Mouse (Mus musculus) embryonic facial prominence, embryonic 15.5 days (tissue): ENCODE data around the gene Pank2. TPM values are rescaled to one million over a fixed set of nuclear protein-coding genes. Genes with fewer than 3 reads are reported as not detected.

Source experiments
- ATAC-seq: fragments of 200-750 bp; cut with Nextera tagmentation; 2 replicates; pipeline ENCODE4 v1.8.0; 2017; ENCODE audit warnings: low read depth, moderate TSS enrichment; ENCODE audit not compliant: insufficient number of reproducible peaks, low FRiP score, low TSS enrichment
- H3K27ac ChIP-seq: fragments of 300-500 bp; sonication (generic); replicated peaks from 2 replicates; pipeline ENCODE4 v1.5.1; 2015; ENCODE audit warnings: mild to moderate bottlenecking, inconsistent platforms
- H3K27me3 ChIP-seq: fragments of 300-500 bp; sonication (generic); 2 replicates; pipeline ENCODE4 v1.6.1; 2015; ENCODE audit warnings: inconsistent platforms
- H3K36me3 ChIP-seq: fragments of 300-500 bp; sonication (generic); 2 replicates; pipeline ENCODE4 v1.6.1; 2015; ENCODE audit warnings: mild to moderate bottlenecking, inconsistent platforms
- H3K4me1 ChIP-seq: fragments of 300-500 bp; sonication (generic); 2 replicates; pipeline ENCODE4 v1.6.1; 2015; ENCODE audit warnings: inconsistent platforms
- H3K4me2 ChIP-seq: fragments of 300-500 bp; sonication (generic); replicated peaks from 2 replicates; pipeline ENCODE4 v1.6.1; 2015; ENCODE audit warnings: mild to moderate bottlenecking, inconsistent platforms
- H3K4me3 ChIP-seq: fragments of 300-500 bp; sonication (generic); replicated peaks from 2 replicates; pipeline ENCODE4 v1.5.1; 2015; ENCODE audit warnings: mild to moderate bottlenecking, inconsistent platforms
- H3K9ac ChIP-seq: fragments of 300-500 bp; sonication (generic); 2 replicates; pipeline ENCODE4 v1.6.1; 2015; ENCODE audit warnings: inconsistent platforms
- H3K9me3 ChIP-seq: fragments of 300-500 bp; sonication (generic); replicated peaks from 2 replicates; pipeline ENCODE4 v1.6.1; 2016; ENCODE audit warnings: inconsistent platforms
- WGBS: fragments of 180-500 bp; shearing (Covaris S2); methylation state at CpG from one replicate; pipeline ENCODE4 v1.1.7; 2015; 5-methylcytosine and 5-hydroxymethylcytosine counted together
- microRNA-seq: library from miRNA; unstranded; fragments of <30 nt; microRNA quantifications from one replicate; pipeline ENCODE4, GENCODE M21; 2016; ENCODE audit warnings: borderline number of aligned reads
- polyA plus RNA-seq: library from polyadenylated mRNA; unstranded; fragments of >200 nt; fragmentation: Nextera tagmentation; extraction: Ambion mirVana; gene quantifications from 2 replicates; pipeline ENCODE4 v1.2.1, GENCODE M21; 2015

Gene Pank2
- polyA plus RNA-seq, 1 experiment from 2014 or later, result 34.7 TPM

- H3K27me3 ChIP-seq, result no peaks in the 10 kb centered on the region
- H3K4me3 ChIP-seq, result no peak overlapping the region
- no peaks in the 10 kb centered on the region for H3K9me3 ChIP-seq
- H3K36me3 ChIP-seq, result no peaks in the 10 kb centered on the region
- H3K4me2 ChIP-seq, result no peak overlapping the region
- no peak overlapping the region for H3K27ac ChIP-seq
- no peak overlapping the region for H3K9ac ChIP-seq
- H3K4me1 ChIP-seq, result no peaks in the 10 kb centered on the region
- WGBS, result 97% methylated on average over 1 of the region's 1 CpGs
- ATAC-seq, result no peak
Measured at GRCm38 (mm10) chr2:131328981-131329380, 66.7 kb downstream of the Pank2 start.

DNA sequence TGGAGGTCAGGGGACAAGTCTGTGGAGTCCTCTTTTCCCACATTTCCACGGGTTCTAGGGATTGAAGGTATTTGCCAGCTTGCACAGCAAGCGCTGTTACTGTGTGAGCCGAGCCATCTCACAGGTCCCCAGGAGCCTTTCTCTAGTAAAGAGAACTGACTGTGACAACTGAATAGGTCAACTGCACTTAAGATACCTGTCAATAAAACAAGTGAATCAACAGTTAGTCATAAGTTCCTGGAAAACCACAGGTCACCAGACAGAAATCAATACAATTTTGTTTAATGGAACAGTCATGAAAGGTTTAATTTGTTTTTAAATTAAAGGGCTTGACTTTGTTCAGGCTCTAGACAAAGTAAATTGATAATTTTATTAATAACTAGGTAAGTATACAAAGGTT is 68.3 kb downstream of the Pank2 start:
- WGBS, result 84% methylated on average over 3 of the region's 3 CpGs
- Histone ChIP-seq H3K9me3 (no peaks in the 10 kb centered on the region), H3K4me1 (no peaks in the 10 kb centered on the region), H3K27ac (no peak overlapping the region), H3K9ac (no peak overlapping the region), H3K4me2 (no peak overlapping the region), H3K27me3 (no peaks in the 10 kb centered on the region), H3K36me3 (no peaks in the 10 kb centered on the region), H3K4me3 (no peak overlapping the region)
- no peak for ATAC-seq

- Histone ChIP-seq H3K4me3 (no peak overlapping the region), H3K27me3 (no peaks in the 10 kb centered on the region)
Measured at GRCm38 (mm10) chr2:131337602-131338001, 75.3 kb downstream of the Pank2 start.

DNA sequence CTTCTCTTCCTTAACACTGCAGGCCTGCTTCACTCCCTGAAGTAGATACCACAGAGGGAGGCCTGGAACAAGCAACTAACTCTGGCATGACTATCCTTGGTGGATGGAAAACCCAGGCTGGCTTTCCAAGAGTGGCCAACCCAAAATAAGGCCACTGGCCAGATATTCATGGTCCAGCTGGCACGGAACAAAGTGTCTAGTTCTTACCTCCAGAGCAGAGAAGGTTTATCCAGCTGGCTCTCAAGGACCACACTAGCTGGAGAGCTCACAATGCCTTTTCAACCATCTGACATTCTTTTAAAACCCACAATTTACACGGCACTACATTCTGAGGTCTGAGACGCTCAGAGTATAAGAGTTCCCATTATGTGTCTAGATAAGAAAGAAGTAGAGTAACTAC is 82.2 kb downstream of the Pank2 start:
- Histone ChIP-seq H3K27ac (no peak overlapping the region), H3K36me3 (no peaks in the 10 kb centered on the region), H3K4me1 (peaks cover 2% of the 10 kb centered on the region; the same call in 1 of the 2 replicates), H3K9ac (no peak overlapping the region), H3K9me3 (no peaks in the 10 kb centered on the region), H3K27me3 (no peaks in the 10 kb centered on the region), H3K4me3 (no peak overlapping the region), H3K4me2 (no peak overlapping the region)
- WGBS, result 68% methylated on average over 3 of the region's 3 CpGs
- no peak for ATAC-seq

More at GRCm38 (mm10) chr2:131337602-131338001, 75.3 kb downstream of the Pank2 start:
- Histone ChIP-seq H3K4me2 (no peak overlapping the region), H3K9me3 (no peaks in the 10 kb centered on the region), H3K27ac (no peak overlapping the region), H3K9ac (no peak overlapping the region), H3K36me3 (no peaks in the 10 kb centered on the region), H3K4me1 (no peaks in the 10 kb centered on the region)
- WGBS, result 86% methylated on average over 6 of the region's 6 CpGs
- no peak for ATAC-seq

DNA sequence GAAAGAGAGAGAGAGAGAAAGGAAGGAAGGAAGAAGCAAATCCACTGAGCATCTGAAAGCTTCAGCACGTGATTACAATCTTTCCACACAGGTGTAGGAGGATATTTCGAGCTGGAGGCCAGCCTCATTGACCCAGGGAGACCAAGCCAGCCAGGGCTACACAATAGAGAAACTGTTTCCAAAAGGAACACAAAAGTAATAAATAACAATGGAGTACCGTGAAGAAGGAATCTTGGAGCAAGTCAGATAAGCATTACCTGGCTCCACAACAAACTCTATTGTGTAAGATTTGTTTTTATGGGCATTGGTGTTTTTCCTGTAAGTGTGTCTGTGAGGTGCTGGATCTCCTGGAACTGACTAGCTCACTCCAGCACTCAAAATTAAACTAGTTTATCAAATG is 83.3 kb downstream of the Pank2 start:
- WGBS, result 63% methylated on average over 3 of the region's 3 CpGs
- Histone ChIP-seq H3K36me3 (no peaks in the 10 kb centered on the region), H3K4me1 (peaks cover 5% of the 10 kb centered on the region; the same call in 1 of the 2 replicates), H3K4me2 (no peak overlapping the region), H3K27me3 (no peaks in the 10 kb centered on the region), H3K27ac (no peak overlapping the region), H3K9me3 (no peaks in the 10 kb centered on the region), H3K4me3 (no peak overlapping the region), H3K9ac (no peak overlapping the region)
- no peak for ATAC-seq

Small RNA genes within 50 kb of the gene (microRNA-seq; reads per million reads assigned to microRNA genes)
- 37.6 reads per million, percentile 42 among the genes with 10 or more reads in this experiment for gene Mir103-2

Other genes starting within 250 kb of the Pank2 start
- gene Gfra4, start 219.4 kb upstream of the Pank2 start, polyA plus RNA-seq, result 42.6 and 44.0 TPM in 2 replicates
- gene Adam33, start 198.7 kb upstream of the Pank2 start, polyA plus RNA-seq, result 75.8 and 79.0 TPM in 2 replicates
- 0.68 TPM in 2 replicates for gene Siglec1, start 175.7 kb upstream of the Pank2 start, polyA plus RNA-seq
- gene Hspa12b, start 135.2 kb upstream of the Pank2 start, polyA plus RNA-seq, result 17.6 and 18.1 TPM in 2 replicates
- gene Gm11037, start 129.0 kb upstream of the Pank2 start, polyA plus RNA-seq, result not detected in 2 replicates
- gene 1700037H04Rik, start 102.4 kb upstream of the Pank2 start, polyA plus RNA-seq, result 67.3 and 69.3 TPM in 2 replicates
- 13.3 and 14.6 TPM in 2 replicates for gene Cenpb, start 82.4 kb upstream of the Pank2 start, polyA plus RNA-seq
- gene Cdc25b, start 75.5 kb upstream of the Pank2 start, polyA plus RNA-seq, result 52.3 and 59.1 TPM in 2 replicates
- 10.3 and 15.2 TPM in 2 replicates for gene Spef1, start 75.2 kb upstream of the Pank2 start, polyA plus RNA-seq
- 27.9 and 28.0 TPM in 2 replicates for gene Ap5s1, start 55.4 kb upstream of the Pank2 start, polyA plus RNA-seq
- 21.7 and 25.1 TPM in 2 replicates for gene Mavs, start 28.4 kb upstream of the Pank2 start, polyA plus RNA-seq
- gene Rnf24, start 90.4 kb downstream of the Pank2 start, polyA plus RNA-seq, result 7.4 and 7.6 TPM in 2 replicates
- gene Smox, start 229.0 kb downstream of the Pank2 start, polyA plus RNA-seq, result 59.9 and 62.6 TPM in 2 replicates